ENCODE assay signal across 20 mouse cellular contexts in genomic region chr6:146324541-146325204, GRCm38 (mm10).
DNase-seq lines count a peak whose midpoint lies in the region; ATAC-seq and TF ChIP-seq lines count a peak whose summit lies in the region.
"Had no signal": no experiment of that assay in that cellular context is flagged by ENCODE, and none has a peak within 500 bp of the region (broad histone marks: within the 10 kb centered on the region; RNA-seq: fewer than 3 reads in every experiment).

No protein-coding gene starts in this region.

- TF ChIP-seq CTCF in forebrain, postnatal 0 days (IDR thresholded peaks at IDR 0.05; ENCODE audit: low read depth) = no peak

- peaks cover 48% of the 10 kb centered on the region; the same call in 1 of the 2 replicates for H3K36me3 ChIP-seq in heart, embryonic 10.5 days
- peaks cover 11% of the 10 kb centered on the region for H3K36me3 ChIP-seq in myocyte (ENCODE audit: control insufficient read depth, insufficient read depth)
- H3K36me3 ChIP-seq in forebrain, postnatal 0 days (ENCODE audit: insufficient read depth) = no peaks in the 10 kb centered on the region
- H3K36me3 ChIP-seq: hindbrain, embryonic 13.5 days; midbrain, embryonic 10.5 days; neural tube, embryonic 12.5 days had no signal

- H3K27ac ChIP-seq in heart, embryonic 10.5 days = no peak overlapping the region
- H3K27ac ChIP-seq in forebrain, postnatal 0 days (ENCODE audit: low read depth, low read length) = no peak overlapping the region
- H3K27ac ChIP-seq: hindbrain, embryonic 13.5 days; liver, embryonic 14.5 days; midbrain, embryonic 10.5 days; neural tube, embryonic 12.5 days had no signal

- TF ChIP-seq POLR2A in myocyte (IDR thresholded peaks at IDR 0.05; ENCODE audit: insufficient read length, low read depth) = no peak

- H3K27me3 ChIP-seq in heart, embryonic 10.5 days (ENCODE audit: insufficient read depth, poor library complexity, severe bottlenecking) = no peaks in the 10 kb centered on the region
- H3K27me3 ChIP-seq in myocyte (ENCODE audit: control insufficient read depth, insufficient read depth, insufficient read length) = no peaks in the 10 kb centered on the region
- no peaks in the 10 kb centered on the region for H3K27me3 ChIP-seq in forebrain, postnatal 0 days (ENCODE audit: insufficient read depth, low read length)
- H3K27me3 ChIP-seq: hindbrain, embryonic 13.5 days; neural tube, embryonic 12.5 days had no signal

- no peak overlapping the region for H3K9ac ChIP-seq in forebrain, postnatal 0 days
- H3K9ac ChIP-seq: hindbrain, embryonic 13.5 days; liver, embryonic 14.5 days; neural tube, embryonic 12.5 days had no signal

- peak; percentile 87 for DNase-seq in heart, adult 11 months
- DNase-seq in heart, embryonic 10.5 days (ENCODE audit: low spot score) = no peak
- peak; percentile 32 for DNase-seq in lung, postnatal 10 days
- no peak for DNase-seq in lung, postnatal 25 days (ENCODE audit: low spot score)
- peak; percentile 43 for DNase-seq in embryo, embryonic 10.5 days (ENCODE audit: low spot score)
- DNase-seq in liver = no peak
- DNase-seq in forebrain, postnatal 0 days = no peak
- DNase-seq: adrenal gland, adult 8-10 months; cerebellum, adult 8-10 months; right cerebral cortex, postnatal 14 days; thymus, postnatal 14 days had no signal

- WGBS in heart, embryonic 10.5 days = 68% methylated on average over 19 of the region's 19 CpGs
- 82% methylated on average over 19 of the region's 19 CpGs for WGBS in forebrain, postnatal 0 days

- peak overlapping the region; percentile 20 for H3K4me2 ChIP-seq in myocyte (ENCODE audit: low read depth)
- H3K4me2 ChIP-seq in forebrain, postnatal 0 days (ENCODE audit: low read depth) = no peak overlapping the region
- H3K4me2 ChIP-seq: hindbrain, embryonic 13.5 days; neural tube, embryonic 12.5 days had no signal

- H3K79me2 ChIP-seq in myocyte (ENCODE audit: control insufficient read depth, insufficient read depth) = no peaks in the 10 kb centered on the region

- no peak overlapping the region for H3ac ChIP-seq in myocyte (ENCODE audit: control insufficient read depth, insufficient read length)

- no peak for ATAC-seq in forebrain, postnatal 0 days
- ATAC-seq: forebrain, embryonic 14.5 days; intestine, postnatal 0 days; lung, postnatal 0 days had no signal

- H3K4me1 ChIP-seq in heart, embryonic 10.5 days = peaks cover 43% of the 10 kb centered on the region
- H3K4me1 ChIP-seq in forebrain, postnatal 0 days (ENCODE audit: insufficient read depth) = no peaks in the 10 kb centered on the region
- H3K4me1 ChIP-seq: hindbrain, embryonic 13.5 days; midbrain, embryonic 10.5 days; neural tube, embryonic 12.5 days had no signal

- H3K9me3 ChIP-seq in heart, embryonic 10.5 days = no peaks in the 10 kb centered on the region
- H3K9me3 ChIP-seq in forebrain, postnatal 0 days (ENCODE audit: low read length) = no peaks in the 10 kb centered on the region
- H3K9me3 ChIP-seq: G1E; hindbrain, embryonic 13.5 days; midbrain, embryonic 10.5 days; neural tube, embryonic 12.5 days had no signal

- H3K4me3 ChIP-seq in heart, embryonic 10.5 days = no peak overlapping the region
- H3K4me3 ChIP-seq in myocyte = no peak overlapping the region
- no peak overlapping the region for H3K4me3 ChIP-seq in forebrain, postnatal 0 days (ENCODE audit: low read depth, low read length)
- H3K4me3 ChIP-seq: hindbrain, embryonic 13.5 days; midbrain, embryonic 10.5 days; neural tube, embryonic 12.5 days had no signal

TF ChIP-seq in myocyte, 11 proteins besides CTCF, POLR2A, EP300 and RAD21:
- TF ChIP-seq REST (IDR thresholded peaks at IDR 0.05; ENCODE audit: insufficient read depth, insufficient read length) = no peak
- peak in 1 of 3 experiments; percentile 40 for TF ChIP-seq MYOG (IDR thresholded peaks at IDR 0.05; ENCODE audit: control insufficient read depth in 1 of 3, insufficient read depth in 1 of 3, insufficient read length in 2 of 3, low read depth in 2 of 3)
- TF ChIP-seq MYOD1 (IDR thresholded peaks at IDR 0.05; ENCODE audit: control insufficient read depth in 1 of 3, insufficient read length in 2 of 3, low read depth in 2 of 3) = peak in 2 of 3 experiments; percentile 67 to 83

Comparison
In these comparisons a context has a peak if more than half of its experiments do, and no peak if none do; other contexts are left out.
1. DNase-seq: peak in heart, adult 11 months (single experiment), lung, postnatal 10 days (single experiment) and embryo, embryonic 10.5 days (single experiment); none in heart, embryonic 10.5 days (single experiment), lung, postnatal 25 days (single experiment), liver (single experiment) and forebrain, postnatal 0 days (single experiment).